ENCODE assay signal across 8 mouse cellular contexts in genomic region chr13:34345128-34346085, GRCm38 (mm10). TPM values are rescaled to one million over a fixed set of nuclear protein-coding genes. Genes with fewer than 3 reads are reported as not detected.
DNase-seq lines count a peak whose midpoint lies in the region; ATAC-seq and TF ChIP-seq lines count a peak whose summit lies in the region.

Gene Slc22a23 (minus strand): TSS chr13:34345182.

- ATAC-seq in Patski: peak; percentile 84
- peak; percentile 83 for ATAC-seq in hindbrain, embryonic 12.5 days (ENCODE audit: low FRiP score)

- 5% methylated on average over 26 of the region's 69 CpGs for WGBS in hindbrain, embryonic 12.5 days

- POLR2A ChIA-PET in Patski (lab: Charles Lee): interaction anchor here (0.7 kb wide), 1 partner anchor 154 kb away, joined by 3 read pairs; no protein-coding TSS in a partner anchor

- no peak for TF ChIP-seq CTCF in Patski (IDR thresholded peaks at IDR 0.05)

- H3K27me3 ChIP-seq in Patski: no peaks in the 10 kb centered on the region
- peaks cover 3% of the 10 kb centered on the region; the same call in 1 of the 2 replicates for H3K27me3 ChIP-seq in hindbrain, embryonic 12.5 days

- CTCF ChIA-PET in Patski (lab: Charles Lee): interaction anchor here (0.8 to 1.5 kb wide), 4 partner anchors 8 to 158 kb away, joined by 3 to 4 read pairs (median 3); no protein-coding TSS in a partner anchor

- peak within 1 kb of the TSS; percentile 84 for H3K27ac ChIP-seq in hindbrain, embryonic 12.5 days

- no peaks in the 10 kb centered on the region for H3K9me3 ChIP-seq in hindbrain, embryonic 12.5 days (replicated peaks)

- peak within 1 kb of the TSS; percentile 94 for H3K4me3 ChIP-seq in hindbrain, embryonic 12.5 days

- peak within 1 kb of the TSS; percentile 93 for H3K4me2 ChIP-seq in hindbrain, embryonic 12.5 days (replicated peaks)

- H3K9ac ChIP-seq in hindbrain, embryonic 12.5 days: peak within 1 kb of the TSS; percentile 98

- H3K4me1 ChIP-seq in hindbrain, embryonic 12.5 days: peaks cover 33% of the 10 kb centered on the region

- in situ Hi-C loops in Patski (cut with MboI; ENCODE audit: low pct_unique_long_range_greater_than_20kb): loop anchor here (5.0 kb wide), 1 partner anchor 277 kb away; no protein-coding TSS in a partner anchor

- no peak for DNase-seq in Patski (ENCODE audit: low read depth, low spot score)
- peak; percentile 84 to 90 for DNase-seq in cerebellum, postnatal 14 days
- peak; percentile 53 to 56 for DNase-seq in frontal cortex, postnatal 14 days (ENCODE audit: low spot score in 2 of 2)
- peak; percentile 74 to 78 for DNase-seq in layer of hippocampus, postnatal 36 days
- peak; percentile 82 to 84 for DNase-seq in lung, postnatal 4 days
- DNase-seq in right cerebral cortex, postnatal 14 days: peak; percentile 75
- peak; percentile 81 for DNase-seq in urinary bladder, postnatal 14 days (ENCODE audit: low spot score)

- no peaks in the 10 kb centered on the region for H3K36me3 ChIP-seq in hindbrain, embryonic 12.5 days

RNA-seq across cellular contexts. Expression of gene Slc22a23, which starts in this region (rescaled TPM):
- polyA plus RNA-seq in Patski (2021): 70.6 TPM
- polyA plus RNA-seq in hindbrain, embryonic 12.5 days (2016; fragmentation: Nextera tagmentation; extraction: Ambion mirVana): 14.0 and 16.1 TPM in 2 replicates
- total RNA-seq in layer of hippocampus, postnatal 36 days (2021): 10 to 100 TPM; 36.0 to 36.5 TPM
